Mouse (Mus musculus) layer of hippocampus, adult 9-10 months (tissue): ENCODE measurements around the gene Tmco3.
A peak's percentile ranks its signal among the peaks of the same experiment; 100 is the strongest.
"Not testable (repeated sequence)": the region's sequence is repeated elsewhere in the genome, so short reads cannot be mapped to it uniquely, and the experiment has no call there.

Source experiments
- DNase-seq: peaks from one replicate; pipeline ENCODE4 v3.0.0; 2022; ENCODE audit warnings: low spot score

The Tmco3 gene

DNA sequence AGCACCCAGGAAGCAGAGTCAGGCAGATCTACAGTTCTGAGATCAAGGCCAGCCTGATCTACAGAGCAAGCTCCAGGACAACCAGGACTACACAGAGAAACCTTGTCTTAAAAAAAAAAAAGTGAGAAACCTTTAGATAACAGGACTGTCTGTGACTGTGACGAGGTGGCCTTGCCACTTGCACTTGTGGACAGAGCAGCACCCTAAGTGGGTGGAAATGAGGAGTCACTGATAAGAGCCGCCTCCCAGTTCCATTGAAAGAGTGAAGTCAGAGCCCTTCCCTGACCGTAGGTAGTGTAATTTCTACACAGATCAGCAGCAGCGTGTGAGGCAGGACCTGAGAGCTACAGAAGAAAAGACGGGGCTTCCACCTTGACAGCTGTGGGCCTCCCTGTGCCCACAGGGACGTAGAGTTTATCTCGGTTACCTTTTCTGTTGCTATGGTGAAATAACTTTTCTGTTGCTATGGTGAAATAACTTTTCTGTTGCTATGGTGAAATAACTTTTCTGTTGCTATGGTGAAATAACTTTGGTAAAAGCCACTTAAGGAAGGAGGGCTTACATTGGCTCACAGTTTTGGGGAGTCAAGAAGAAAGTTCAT lies 18.4 kb downstream of the Tmco3 start:
- no peak for DNase-seq

DNA sequence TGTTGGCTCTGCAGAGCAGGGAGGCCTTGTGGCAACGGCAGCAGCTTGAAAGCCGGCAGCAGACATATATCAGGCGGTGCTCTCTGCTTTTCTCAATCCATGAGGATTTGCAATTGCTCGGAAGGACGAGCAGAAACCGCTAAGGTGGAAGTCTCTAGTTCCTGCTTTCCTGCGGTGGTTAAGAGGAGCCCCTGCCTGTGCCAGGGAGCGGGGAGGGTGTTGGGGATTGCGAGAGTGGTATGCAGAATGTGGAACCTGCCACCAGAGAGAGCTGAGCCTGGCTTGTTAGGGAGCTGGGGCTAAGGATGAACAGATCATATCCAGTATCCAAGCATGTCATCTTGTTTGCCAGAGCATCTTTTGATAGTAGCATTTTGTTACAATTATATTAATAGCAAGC lies 18.9 kb downstream of the Tmco3 start:
- no peak for DNase-seq

- no peak for DNase-seq
Measured at GRCm38 (mm10) chr8:13314922-13315321, 26.9 kb downstream of the Tmco3 start.

- no peak for DNase-seq
Measured at GRCm38 (mm10) chr8:13316671-13317070, 28.7 kb downstream of the Tmco3 start.

DNA sequence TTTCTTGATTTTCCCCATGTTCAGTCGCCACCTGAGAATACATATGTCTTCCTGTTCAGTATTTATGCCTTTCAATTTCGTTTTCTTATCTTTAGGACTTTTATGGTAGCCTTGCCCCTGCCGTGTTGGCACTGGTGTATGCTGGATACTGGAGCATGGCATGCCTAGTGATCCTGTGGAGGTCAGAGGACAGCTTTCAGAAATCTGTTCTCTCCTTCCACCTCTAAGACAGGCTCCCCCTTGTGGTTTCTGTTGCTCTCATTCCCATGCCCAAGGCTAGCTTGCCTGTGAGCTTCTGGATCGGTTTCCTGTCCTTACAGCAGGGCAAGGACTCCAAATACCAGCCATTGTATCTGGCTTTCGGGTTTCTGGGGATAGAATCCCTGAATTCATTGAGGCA lies 38.6 kb downstream of the Tmco3 start:
- no peak for DNase-seq

- no peak for DNase-seq
Measured at GRCm38 (mm10) chr8:13334671-13335070, 46.7 kb downstream of the Tmco3 start.

GRCm38 (mm10) chr8:13337245-13337644 lies 49.3 kb downstream of the Tmco3 start:
- DNase-seq: not testable (repeated sequence)

DNA sequence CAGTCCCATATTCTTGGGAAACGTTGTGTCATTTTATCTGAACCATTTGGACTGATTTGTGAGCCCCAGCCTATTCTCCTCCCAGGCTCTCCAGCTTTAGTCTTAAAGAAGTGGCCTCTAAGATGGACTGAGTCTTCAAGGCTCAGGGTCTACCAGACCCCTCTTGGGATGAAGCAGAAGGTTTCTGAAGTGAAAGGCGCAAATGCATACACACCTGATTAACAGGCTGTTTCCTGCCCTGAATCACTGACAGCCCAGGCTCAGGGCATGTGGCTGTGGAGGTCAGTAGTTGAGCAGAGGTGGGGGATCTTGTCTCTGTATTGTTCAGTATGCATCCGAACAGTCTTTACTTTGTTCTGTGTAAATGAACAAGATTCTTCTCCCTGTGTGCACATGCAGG lies 49.7 kb downstream of the Tmco3 start:
- DNase-seq: no peak

DNA sequence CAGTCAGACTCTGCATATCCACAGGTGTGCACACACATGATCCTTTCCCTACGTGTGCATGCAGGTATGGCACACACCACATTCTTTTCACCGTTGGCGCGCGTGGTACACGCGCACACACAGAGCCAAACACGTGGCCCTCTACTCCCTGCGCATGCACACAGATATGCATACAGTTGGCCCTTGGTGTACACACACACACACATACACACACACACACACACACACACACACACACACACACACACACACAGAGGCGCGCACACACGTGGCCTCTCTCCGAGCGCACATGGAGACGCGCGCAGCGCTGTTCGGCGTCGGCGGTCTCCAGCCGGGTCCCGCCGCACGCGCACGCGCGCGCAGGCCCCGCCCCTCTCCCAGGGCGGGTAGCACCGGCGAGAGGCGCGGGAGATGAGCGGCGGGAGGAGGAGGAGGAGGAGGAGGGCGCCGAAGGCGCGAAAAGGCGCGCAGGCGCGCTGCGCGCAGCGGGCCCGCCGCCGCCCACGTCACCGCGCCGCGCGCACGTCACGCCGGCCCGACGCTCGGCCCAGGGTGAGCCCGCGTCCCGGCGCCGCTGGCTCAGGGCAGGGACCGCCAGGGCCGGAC lies 50.4 kb downstream of the Tmco3 start, which contains the start of gene Tfdp1:
Tfdp1 (plus strand) TSS at position 497 of the 606 bp plus-strand sequence.
- DNase-seq: peak; percentile 18

DNA sequence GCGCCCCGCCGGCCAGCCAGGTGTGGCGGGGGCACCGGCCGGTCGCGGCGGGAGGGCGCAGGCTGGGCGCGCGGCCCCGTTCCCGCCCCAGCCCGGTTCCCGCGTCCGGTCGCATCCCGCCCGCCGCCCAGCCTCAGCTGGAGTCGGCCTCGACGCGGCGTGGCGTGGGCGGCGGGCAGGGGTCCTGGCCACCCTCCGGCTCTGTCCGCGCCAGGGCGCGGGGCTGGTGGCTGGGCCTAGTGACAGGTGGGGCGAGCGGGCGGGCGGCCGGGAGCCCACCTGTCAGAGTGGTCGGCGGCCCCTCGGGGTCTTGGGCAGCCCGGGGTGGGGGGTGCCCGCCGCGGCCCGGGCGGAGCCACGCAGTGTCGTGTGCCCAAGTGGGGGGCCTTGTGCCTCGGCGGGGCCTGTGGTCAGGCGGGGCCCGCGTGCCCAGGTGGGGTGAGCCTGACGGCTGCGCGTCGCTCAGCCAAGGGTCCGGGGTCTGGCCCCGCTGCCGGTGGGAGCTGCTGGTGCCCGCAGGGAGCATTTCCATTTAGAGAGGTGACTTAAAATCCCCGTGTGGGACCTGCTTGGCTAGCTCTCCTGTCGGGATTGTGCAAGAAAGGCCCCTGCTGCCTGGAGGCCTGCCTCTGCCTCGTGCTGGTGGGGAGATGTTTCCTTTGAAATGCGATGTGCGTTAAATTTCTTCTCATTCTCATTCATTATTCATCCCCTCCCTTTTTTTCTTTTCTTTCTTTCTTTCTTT lies 51.1 kb downstream of the Tmco3 start:
- no peak for DNase-seq

- DNase-seq: no peak
Measured at GRCm38 (mm10) chr8:13339646-13339990, 51.6 kb downstream of the Tmco3 start.

GRCm38 (mm10) chr8:13340650-13341049 lies 52.7 kb downstream of the Tmco3 start:
- DNase-seq: no peak

DNA sequence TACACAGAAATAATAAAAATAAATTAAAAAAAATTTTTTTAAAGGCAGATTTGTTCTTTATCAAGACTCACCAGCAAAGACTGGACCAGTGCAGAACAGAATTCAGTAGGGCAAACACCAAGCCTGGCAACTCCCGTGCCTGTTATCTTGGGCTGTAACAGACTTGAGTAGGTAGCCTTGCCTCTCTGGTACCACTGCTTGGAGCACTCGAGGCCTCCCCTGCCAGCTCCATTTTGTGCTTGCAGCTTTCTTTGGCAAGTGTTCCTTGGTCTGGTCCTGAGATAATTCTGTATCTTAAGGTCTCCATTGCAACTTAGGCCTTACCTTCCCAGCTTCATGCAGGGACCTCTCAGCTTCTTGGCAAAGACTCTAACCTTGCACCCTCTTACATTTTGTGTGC lies 54.4 kb downstream of the Tmco3 start:
- DNase-seq: no peak

DNA sequence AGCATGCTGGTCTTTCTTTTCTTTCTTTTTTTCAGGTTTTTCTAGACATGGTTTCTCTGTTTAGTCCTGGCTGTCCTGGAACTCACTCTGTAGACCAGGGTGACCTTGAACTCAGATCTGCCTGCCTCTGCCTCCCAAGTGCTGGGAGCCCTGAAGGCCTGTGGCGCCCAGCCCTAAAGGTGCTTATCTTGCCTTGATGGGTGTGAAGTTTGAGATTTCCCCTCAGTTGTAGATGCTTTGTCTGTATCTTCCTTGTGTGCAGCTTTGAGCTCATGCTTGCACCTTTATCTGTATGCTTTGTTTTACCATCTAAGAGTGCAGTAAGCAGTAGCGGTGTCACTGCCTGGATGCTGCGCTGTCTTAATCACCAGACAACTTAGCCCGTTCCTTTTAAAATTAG lies 55.1 kb downstream of the Tmco3 start:
- DNase-seq: no peak

DNA sequence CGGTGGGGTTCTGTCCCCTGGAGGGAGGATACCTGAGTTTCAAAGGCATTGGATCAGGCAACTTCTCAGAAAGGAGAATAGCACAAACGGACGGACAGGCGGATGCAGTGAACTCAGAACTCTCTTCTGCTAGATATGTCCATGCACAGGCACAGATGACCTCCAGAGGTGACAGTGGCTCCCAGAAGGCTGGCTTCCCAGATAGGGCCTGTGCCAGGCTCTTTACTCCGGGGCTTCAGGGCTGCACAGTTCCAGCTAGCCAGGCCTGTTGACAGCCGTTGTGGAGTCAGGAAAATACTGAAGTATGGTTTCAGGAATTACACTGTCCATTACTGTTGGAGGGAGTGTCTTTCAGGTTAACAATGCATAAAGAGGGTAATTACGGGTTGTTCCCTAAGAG lies 62.1 kb downstream of the Tmco3 start:
- no peak for DNase-seq

DNA sequence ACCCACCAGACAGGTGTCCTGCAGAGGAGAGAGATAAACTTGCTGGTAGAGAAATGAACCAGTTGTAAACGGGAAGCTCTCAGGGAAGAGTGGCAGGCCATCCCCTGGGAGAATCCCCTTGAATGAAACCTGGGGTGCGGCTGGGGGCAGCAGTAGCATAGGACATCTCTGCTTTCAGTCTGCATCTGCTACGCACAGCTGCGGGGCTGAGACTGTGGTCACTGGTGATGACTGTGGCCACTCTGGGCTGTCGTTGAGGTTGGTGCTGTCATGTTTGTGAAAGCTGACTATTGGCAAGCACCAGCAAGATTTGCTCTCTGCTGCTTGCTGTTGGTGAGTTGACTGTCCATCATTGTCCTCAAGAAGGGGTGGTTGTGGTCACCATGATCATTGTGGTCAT lies 63.6 kb downstream of the Tmco3 start:
- no peak for DNase-seq

GRCm38 (mm10) chr8:13352601-13353000 lies 64.6 kb downstream of the Tmco3 start:
- DNase-seq: no peak

GRCm38 (mm10) chr8:13353155-13353833 lies 65.3 kb downstream of the Tmco3 start:
- DNase-seq: no peak

- no peak for DNase-seq
Measured at GRCm38 (mm10) chr8:13353883-13354282, 65.9 kb downstream of the Tmco3 start.

DNA sequence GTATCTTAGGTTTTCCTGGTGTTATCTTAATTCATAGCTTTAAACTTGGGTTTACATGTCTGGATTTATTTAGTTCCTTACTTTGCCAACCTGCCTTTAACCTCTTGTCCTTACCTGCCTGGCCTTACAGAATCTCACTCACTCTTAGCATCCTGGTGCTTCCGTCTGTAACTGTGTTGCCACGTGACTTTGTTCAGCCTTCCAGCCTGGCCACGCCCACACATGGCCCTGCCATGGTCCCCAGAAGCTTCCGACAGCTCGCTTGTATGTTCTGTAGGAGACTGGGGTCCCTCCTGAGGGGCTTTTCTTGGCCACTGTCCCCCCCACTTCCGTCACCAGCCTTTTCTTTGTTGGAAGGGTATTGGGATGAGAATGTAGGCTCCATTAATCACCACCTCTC lies 68.2 kb downstream of the Tmco3 start:
- DNase-seq: no peak

GRCm38 (mm10) chr8:13356681-13357080 lies 68.7 kb downstream of the Tmco3 start:
- no peak for DNase-seq

DNA sequence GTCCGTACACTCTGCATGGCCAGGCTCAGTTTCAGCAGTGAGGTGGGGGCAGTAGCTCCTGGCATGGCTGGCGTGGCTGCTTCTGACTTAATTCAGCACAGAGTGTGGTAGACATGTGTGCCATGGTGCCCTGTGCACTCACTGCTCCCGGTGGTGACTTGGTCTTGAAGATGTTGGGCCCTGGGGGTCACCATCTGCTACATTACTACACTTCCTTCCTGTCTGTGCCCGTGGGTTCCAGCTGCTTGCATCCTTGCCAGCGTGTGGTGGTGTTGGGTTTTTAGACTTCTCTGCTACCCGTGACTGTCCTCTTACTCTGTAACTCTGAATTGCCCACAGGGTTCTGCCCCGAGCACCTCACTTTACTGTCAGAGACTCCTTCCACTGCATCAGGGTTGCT lies 72.2 kb downstream of the Tmco3 start:
- DNase-seq: no peak

DNA sequence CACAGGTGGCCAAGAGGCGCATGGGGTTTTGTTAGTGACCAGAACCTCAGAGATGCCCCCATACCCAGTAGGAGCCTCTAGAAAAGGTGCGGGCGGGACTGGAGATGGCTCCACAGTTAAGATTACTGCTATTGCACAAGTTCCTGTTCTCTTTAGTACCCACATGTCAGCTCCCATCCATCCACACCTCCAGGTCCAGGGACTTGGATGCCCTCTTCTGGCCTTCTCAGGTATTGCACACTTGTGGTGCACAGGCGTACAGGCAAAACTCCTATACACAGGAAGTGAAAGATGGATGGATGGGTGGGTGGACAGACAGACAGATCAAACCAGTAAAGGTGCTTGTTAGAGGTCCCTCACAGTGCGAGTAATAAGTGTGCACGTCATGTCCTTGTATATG lies 73.9 kb downstream of the Tmco3 start:
- DNase-seq: no peak
